Mouse (Mus musculus) thymus, postnatal 25 days (tissue): ENCODE measurements around the gene Aldh1a2.

Source experiments
- DNase-seq: peaks from one replicate; pipeline ENCODE4 v3.0.0; 2022

Gene Aldh1a2

DNA sequence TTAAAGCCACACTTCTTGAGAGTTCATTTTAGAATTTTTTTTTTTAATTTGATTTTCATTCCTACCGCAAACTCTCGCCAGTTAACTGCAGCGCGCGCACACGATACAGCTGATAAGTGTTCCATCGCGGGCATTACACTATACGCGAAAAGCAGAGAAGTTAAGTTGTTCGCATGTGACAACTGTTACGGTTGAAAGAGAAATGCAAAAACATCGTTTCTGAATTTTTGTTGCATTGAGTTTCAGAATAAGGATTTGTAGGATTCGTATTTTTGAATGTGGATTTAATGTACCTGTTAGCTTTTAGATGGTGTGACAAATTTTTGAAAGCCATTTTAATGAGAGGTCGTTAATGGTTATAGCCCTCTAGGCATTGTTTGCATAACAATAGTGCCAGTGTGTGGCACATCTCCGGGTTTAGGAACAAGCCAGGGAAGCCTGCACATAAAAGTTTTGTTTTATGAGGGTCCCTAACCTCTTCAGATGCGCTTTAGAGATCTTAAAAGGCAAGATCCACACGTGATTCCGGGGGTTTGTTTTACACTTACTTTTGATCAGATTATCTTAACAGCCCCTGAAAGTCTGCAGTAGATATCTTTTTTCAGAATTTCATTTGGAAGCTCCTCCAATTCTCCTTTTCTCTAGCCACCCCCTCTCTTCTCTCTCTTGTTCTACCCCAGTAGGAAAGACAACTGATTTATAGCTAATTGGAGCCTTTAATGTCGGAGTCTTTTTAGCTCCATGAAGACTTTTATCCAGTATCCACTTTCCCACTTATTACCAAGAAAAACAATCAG, 1.6 kb downstream of the Aldh1a2 start:
- DNase-seq: no peak

GRCm38 (mm10) chr9:71217793-71218095, 2.2 kb downstream of the Aldh1a2 start:
- DNase-seq: no peak

- no peak for DNase-seq
Observed at GRCm38 (mm10) chr9:71219161-71219560, 3.6 kb downstream of the Aldh1a2 start.

DNA sequence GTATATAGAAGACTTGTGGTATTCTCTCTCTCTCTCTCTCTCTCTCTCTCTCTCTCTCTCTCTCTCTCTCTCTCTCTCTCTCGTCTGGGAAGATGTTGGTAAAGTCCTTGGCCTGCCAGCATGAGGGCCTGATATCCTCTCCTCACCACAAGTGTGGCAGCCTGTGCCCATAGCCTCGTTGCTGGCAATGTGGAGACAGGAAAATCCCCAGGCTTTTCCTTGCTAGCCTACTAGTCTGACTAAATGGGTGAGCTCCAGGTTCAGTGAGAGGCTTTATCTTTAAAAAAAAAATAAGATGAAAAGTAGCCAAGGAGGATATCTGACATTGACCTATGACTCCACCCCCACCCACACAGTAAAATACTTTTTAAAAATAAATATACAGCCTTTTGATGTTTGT, 4.8 kb downstream of the Aldh1a2 start:
- DNase-seq: no peak

DNA sequence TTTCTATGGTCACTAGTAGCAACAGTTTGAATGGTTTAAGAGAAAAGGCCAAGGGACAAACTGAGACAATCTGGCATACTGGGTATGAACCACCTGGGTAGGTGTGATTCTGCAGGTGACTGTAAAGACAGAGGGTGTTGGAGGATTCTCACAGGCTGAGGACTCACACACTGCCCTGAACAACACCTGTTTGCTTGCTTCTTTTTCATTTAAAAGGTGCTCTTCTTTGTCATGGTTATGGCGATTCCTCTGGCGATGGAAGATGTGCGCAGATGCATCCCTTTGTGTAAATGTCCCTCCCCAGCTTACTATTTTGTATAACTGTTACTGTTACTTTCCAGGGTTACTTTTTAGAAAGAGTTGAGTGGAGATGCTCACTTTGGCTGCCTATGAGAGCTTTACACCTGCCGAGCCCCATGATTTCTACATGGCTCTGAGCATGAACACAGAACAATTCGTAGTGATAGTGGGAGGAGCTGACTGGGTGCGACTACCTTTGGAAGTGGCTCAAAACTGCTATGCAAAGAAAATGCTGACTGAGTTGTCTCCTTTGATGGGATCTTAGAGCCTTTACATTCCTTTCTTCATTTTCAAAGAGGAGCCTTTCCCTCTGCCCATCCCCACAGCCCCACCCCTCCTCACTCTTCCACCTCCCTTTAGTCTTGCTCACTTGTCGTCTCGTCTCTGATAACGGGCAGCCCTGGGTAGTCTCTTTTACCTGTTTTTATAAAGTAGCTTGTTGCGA, 11.8 kb downstream of the Aldh1a2 start:
- DNase-seq: no peak

DNA sequence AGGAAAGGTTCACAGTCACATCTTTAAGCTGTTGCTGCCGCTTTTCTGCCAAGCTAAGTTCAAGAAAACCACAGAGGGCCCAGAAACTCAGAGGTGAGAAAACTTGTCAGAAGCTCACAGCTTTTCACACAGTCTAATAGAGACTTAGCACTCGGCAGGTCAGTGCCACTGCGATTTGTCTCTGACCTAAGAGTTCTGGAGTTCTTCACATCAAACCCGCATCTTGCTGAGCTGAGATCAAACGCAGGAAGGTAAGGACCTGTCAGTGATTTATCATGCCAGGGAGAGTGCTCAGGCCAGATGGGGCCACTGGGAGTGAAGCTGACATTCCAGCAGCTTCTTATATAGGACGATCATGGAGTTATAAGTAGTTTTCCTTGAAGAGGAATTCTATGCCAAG, 14.4 kb downstream of the Aldh1a2 start:
- no peak for DNase-seq

GRCm38 (mm10) chr9:71236540-71236939, 21.0 kb downstream of the Aldh1a2 start:
- DNase-seq: no peak

DNA sequence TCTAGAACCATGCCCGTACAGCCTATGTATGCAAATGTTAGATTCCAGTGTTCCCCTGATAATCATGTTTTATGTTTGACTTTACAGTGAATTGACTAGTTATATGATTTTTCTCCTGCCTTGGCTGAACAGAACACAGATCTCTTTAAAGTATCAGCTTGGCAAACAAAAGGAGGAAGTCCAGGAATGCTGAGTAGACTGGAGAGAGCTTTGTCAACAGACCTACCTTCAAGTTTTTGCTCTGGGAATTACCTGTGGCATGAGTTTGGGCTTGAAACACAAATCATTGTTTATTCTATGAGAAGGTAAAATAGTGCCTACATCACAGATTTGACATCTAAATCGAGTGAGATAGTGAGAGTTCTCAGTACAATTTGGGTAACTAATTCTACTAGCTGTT, 24.3 kb downstream of the Aldh1a2 start:
- no peak for DNase-seq

DNA sequence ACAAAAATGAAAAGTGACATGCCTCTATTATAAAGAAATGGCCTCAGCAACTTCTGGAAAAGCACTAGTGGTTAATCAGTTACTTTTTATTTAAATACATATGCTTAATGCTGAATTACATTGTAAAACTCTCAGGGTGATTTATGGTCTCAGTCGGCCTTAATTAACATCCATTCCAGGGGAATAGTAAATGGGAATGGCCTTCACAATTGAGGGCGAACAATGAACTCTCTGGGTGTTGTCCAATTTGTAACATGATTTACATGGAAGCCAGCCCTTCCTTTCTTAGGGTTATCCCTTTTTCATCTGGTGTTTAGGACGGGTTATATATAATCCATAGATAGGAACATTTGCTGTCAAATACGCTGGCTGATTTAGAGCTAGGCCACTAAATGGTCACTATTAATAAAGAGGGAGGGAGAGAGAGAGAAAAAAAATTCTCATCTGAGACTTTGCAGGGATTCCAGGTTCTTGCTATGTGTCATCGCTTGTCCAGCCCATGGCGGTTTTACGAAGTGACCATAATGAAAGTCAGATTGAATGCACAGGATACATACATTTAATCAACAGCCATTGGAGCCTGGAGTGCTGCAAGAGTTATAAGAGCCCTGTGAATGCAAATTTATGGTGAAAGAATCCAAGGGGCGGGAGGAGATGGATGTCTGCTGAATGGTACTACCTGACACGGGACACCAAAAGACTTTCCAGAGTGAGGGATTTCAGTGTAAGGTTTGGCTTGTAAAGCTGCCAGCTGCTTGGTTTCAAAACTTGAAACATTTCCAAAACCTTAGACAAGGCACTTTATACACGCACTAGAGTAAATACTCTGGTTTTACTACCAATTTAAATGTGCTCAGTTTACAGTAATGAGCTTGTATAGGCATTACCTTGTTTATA, 26.2 kb downstream of the Aldh1a2 start:
- DNase-seq: no peak

GRCm38 (mm10) chr9:71242412-71242781, 26.8 kb downstream of the Aldh1a2 start:
- DNase-seq: no peak

GRCm38 (mm10) chr9:71254380-71254779, 38.8 kb downstream of the Aldh1a2 start:
- no peak for DNase-seq

GRCm38 (mm10) chr9:71262711-71263110, 47.1 kb downstream of the Aldh1a2 start:
- no peak for DNase-seq

GRCm38 (mm10) chr9:71269711-71270110, 54.1 kb downstream of the Aldh1a2 start:
- no peak for DNase-seq

- no peak for DNase-seq
Observed at GRCm38 (mm10) chr9:71270205-71270604, 54.6 kb downstream of the Aldh1a2 start.

GRCm38 (mm10) chr9:71276149-71276721, 60.6 kb downstream of the Aldh1a2 start:
- DNase-seq: no peak

DNA sequence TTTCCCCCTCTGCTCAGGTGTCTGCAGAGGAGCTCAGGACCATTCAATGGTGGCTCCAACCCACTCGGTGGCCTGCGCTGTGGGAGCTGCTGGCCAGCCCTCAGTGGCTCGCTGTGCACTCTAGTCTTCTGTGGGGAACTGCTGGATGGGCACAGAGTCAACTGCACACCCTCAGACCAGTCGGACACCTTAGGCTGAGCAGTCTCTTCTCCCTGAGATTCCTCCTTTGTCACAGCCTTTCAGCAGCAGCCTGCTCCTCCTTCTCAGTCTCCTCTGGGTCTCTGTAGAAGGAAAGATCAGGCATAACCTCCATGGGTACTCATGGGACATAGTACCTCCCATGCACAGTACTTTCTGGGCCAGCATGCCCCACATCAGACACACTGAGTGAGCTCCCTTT, 63.2 kb downstream of the Aldh1a2 start:
- no peak for DNase-seq

DNA sequence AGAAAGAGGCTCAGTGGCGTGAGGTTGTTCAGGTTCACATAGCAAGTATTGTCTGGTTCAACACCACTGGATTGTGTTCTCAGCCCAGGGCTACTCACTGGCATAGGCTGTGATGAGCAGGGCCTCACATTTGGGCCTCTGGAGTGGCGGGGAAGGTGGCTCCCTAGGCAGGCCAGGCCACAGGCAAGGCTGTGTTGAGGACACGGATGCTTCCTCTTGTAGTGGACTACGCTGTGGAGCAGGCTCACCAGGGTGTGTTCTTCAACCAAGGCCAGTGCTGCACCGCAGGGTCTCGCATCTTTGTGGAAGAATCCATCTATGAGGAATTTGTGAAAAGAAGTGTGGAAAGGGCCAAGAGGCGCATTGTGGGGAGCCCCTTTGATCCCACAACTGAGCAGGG, 67.6 kb downstream of the Aldh1a2 start:
- DNase-seq: no peak

- DNase-seq: no peak
Observed at GRCm38 (mm10) chr9:71285231-71285630, 69.6 kb downstream of the Aldh1a2 start.

- no peak for DNase-seq
Observed at GRCm38 (mm10) chr9:71286420-71286819, 70.8 kb downstream of the Aldh1a2 start.

DNA sequence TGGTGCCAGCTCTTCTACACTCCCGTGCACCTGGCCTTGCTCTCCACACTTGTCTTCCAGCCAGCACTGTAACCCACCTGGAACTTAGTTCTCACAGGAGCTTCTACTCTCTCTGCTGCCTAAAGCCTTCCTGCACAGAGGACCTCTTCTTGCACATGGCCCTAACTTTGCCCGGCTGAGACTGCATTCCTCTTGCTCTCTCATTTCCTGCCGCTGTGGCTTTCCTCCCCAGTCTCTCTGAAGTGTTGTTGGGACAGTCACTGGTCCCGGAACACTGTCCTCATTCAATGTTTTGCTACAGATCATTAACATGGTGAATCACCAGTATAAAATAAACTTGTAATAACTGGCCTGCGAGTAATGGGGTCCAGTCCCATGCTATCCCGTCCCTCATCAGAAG, 73.1 kb downstream of the Aldh1a2 start:
- no peak for DNase-seq

DNA sequence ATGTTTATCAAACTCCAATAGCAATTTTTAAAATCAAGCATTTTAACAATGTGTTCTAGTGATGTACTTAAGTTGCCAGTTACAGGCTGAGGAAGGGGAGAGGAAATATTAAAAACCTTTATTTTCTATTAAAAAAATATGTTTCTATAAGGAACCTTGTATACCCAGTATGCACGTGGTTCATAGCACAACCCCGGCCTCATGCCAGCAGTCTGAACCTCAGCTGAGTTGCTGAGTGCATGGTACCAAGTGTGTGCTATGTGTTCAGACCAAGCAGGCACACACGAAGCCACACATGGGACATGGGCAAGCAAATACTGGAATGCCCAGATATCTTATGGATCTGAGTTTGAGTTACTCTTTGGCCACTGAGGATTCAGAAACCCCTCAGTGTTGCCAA, 74.2 kb downstream of the Aldh1a2 start:
- no peak for DNase-seq

DNA sequence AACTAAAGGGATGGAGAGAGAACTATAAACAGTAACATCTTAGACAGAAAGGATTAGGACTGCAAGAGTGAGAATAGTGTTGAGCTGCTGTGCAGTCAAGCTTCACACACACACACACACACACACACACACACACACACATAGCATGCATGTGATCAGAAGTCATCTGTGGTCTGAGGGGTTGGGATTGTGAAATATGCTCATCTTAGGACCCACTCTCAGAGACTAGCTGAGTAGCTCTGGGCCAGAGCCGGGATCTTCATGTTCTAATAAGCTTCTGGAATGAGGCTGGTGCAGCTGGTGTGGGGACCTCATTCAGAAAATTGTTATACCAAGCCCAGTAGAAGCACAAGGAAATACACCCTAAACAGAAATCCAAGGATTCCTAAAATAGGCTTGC, 75.1 kb downstream of the Aldh1a2 start:
- DNase-seq: no peak

DNA sequence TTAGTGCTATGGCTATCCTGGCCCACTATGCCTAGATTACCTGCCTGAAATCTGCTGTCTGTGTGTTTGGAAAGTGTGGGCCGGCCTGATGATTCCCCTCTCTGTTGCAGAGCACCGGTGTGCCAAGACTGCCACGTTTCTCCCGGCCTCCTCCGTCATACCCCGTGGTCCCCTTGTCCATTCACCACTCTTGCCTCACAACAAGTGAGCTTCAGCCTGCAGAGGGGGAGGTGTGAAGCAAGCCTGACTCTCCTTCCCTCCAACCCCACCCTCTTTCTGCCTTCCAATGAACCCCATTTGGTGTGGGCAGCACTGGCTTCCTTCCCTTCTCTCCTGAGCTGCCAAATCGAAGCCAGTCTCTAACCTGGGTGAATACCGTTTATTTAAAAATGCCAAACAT, 79.9 kb downstream of the Aldh1a2 start:
- DNase-seq: no peak
